Mouse (Mus musculus): ENCODE measurements around the gene Ctdsp2. TPM values are rescaled to one million over a fixed set of nuclear protein-coding genes. Genes with fewer than 3 reads are reported as not detected.
A peak's percentile ranks its signal among the peaks of the same experiment; 100 is the strongest.

Ctdsp2 gene
- polyA plus RNA-seq, 1 experiment = 57.5 TPM

DNA sequence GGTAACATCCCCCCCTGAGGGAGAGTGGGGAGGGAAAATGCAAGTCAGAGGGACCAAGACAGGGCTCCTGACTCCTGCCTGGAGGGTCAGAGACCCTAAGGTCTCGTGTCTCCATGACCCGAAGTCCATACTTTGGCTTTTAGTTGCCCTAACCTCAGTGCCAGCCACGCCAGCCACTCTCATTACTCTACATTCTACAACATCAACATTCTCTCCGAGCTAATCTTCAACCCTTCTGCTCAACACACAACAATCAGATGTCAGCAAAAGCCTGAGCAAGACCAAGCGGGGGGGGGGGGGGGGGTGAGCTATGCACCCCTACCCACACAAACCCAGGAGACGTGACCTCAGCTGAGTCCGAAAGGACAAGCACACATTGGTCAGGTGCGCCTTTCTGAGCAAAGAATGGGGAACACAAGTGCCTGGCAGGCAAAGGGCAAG lies 54.8 kb downstream of the Ctdsp2 start:
- TF ChIP-seq MAX (IDR thresholded peaks at IDR 0.05) = no peak
- no peak for TF ChIP-seq FOSL1 (IDR thresholded peaks at IDR 0.05; ENCODE audit: insufficient read depth, low read length, poor library complexity, severe bottlenecking)
- TF ChIP-seq CTCF (IDR thresholded peaks at IDR 0.05; ENCODE audit: control insufficient read depth, insufficient read depth, insufficient read length) = no peak
- no peak for TF ChIP-seq USF1 (IDR thresholded peaks at IDR 0.05; ENCODE audit: low read depth)
- no peak for TF ChIP-seq MYOG (IDR thresholded peaks at IDR 0.05; ENCODE audit: control insufficient read depth, extremely low read depth, insufficient read length)
- TF ChIP-seq MYOD1 (IDR thresholded peaks at IDR 0.05; ENCODE audit: control insufficient read depth, insufficient read length, low read depth) = no peak
- no peak for TF ChIP-seq CEBPB (IDR thresholded peaks at IDR 0.05; ENCODE audit: low read depth)
- Histone ChIP-seq H3K36me3 (ENCODE audit: control insufficient read depth, insufficient read depth) (peaks cover 9% of the 10 kb centered on the region), H3K4me3 (ENCODE audit: insufficient read depth, poor library complexity, severe bottlenecking) (no peak overlapping the region), H3K27me3 (ENCODE audit: control insufficient read depth, insufficient read depth, insufficient read length) (no peaks in the 10 kb centered on the region), H3K79me3 (ENCODE audit: low read depth) (peaks cover 5% of the 10 kb centered on the region), H3ac (ENCODE audit: control insufficient read depth, insufficient read length, low read depth) (no peak overlapping the region), H3K79me2 (ENCODE audit: control insufficient read depth, insufficient read depth) (peaks cover 17% of the 10 kb centered on the region)

- no peak for TF ChIP-seq MYOD1 (IDR thresholded peaks at IDR 0.05; ENCODE audit: control insufficient read depth, insufficient read length, low read depth)
- no peak for TF ChIP-seq MAX (IDR thresholded peaks at IDR 0.05)
- no peak for TF ChIP-seq MYOG (IDR thresholded peaks at IDR 0.05; ENCODE audit: control insufficient read depth, extremely low read depth, insufficient read length)
- no peak for TF ChIP-seq CTCF (IDR thresholded peaks at IDR 0.05; ENCODE audit: control insufficient read depth, insufficient read depth, insufficient read length)
- no peaks in the 10 kb centered on the region for H3K79me3 ChIP-seq (ENCODE audit: low read depth)
- H3ac ChIP-seq (ENCODE audit: control insufficient read depth, insufficient read length, low read depth) = no peak overlapping the region
- no peak overlapping the region for H3K4me3 ChIP-seq (ENCODE audit: insufficient read depth, poor library complexity, severe bottlenecking)
- no peaks in the 10 kb centered on the region for H3K27me3 ChIP-seq (ENCODE audit: control insufficient read depth, insufficient read depth, insufficient read length)
- H3K79me2 ChIP-seq (ENCODE audit: control insufficient read depth, insufficient read depth) = no peaks in the 10 kb centered on the region
- H3K36me3 ChIP-seq (ENCODE audit: control insufficient read depth, insufficient read depth) = no peaks in the 10 kb centered on the region
These were observed 57.8 kb downstream of the Ctdsp2 start for GRCm38 (mm10) chr10:127036273-127036672.

DNA sequence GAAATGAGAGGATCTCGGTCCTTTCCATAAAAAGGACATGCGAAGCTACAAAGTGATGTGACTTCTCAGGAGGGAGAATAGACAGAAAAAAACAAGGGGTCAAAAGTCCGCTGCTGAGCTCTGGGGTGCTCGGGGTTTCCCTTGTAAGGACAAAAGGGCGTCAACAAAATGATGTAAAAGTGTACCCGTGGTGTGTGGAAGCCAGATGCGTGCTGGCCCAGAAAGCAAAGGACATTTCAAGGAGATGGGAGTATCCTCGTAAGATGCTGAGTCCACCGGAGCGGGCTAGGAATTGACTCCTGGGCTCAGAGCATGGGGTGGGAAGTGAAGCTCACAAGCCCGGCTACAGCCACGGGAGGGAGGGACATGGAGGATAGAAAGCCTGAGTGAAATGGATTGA lies 59.1 kb downstream of the Ctdsp2 start:
- Histone ChIP-seq H3K4me3 (ENCODE audit: insufficient read depth, poor library complexity, severe bottlenecking) (no peak overlapping the region), H3K27me3 (ENCODE audit: control insufficient read depth, insufficient read depth, insufficient read length) (no peaks in the 10 kb centered on the region), H3K79me3 (ENCODE audit: low read depth) (no peaks in the 10 kb centered on the region), H3K79me2 (ENCODE audit: control insufficient read depth, insufficient read depth) (peaks cover 7% of the 10 kb centered on the region), H3ac (ENCODE audit: control insufficient read depth, insufficient read length, low read depth) (no peak overlapping the region), H3K36me3 (ENCODE audit: control insufficient read depth, insufficient read depth) (no peaks in the 10 kb centered on the region)
- TF ChIP-seq USF1 (IDR thresholded peaks at IDR 0.05; ENCODE audit: low read depth) (no peak), MYOD1 (IDR thresholded peaks at IDR 0.05; ENCODE audit: control insufficient read depth, insufficient read length, low read depth) (no peak), CTCF (IDR thresholded peaks at IDR 0.05; ENCODE audit: control insufficient read depth, insufficient read depth, insufficient read length) (no peak), MAX (IDR thresholded peaks at IDR 0.05) (no peak), CEBPB (IDR thresholded peaks at IDR 0.05; ENCODE audit: low read depth) (no peak), FOSL1 (IDR thresholded peaks at IDR 0.05; ENCODE audit: insufficient read depth, low read length, poor library complexity, severe bottlenecking) (no peak), MYOG (IDR thresholded peaks at IDR 0.05; ENCODE audit: control insufficient read depth, extremely low read depth, insufficient read length) (no peak)

- Histone ChIP-seq H3K79me3 (ENCODE audit: low read depth) (peaks cover 2% of the 10 kb centered on the region), H3K27me3 (ENCODE audit: control insufficient read depth, insufficient read depth, insufficient read length) (no peaks in the 10 kb centered on the region), H3K79me2 (ENCODE audit: control insufficient read depth, insufficient read depth) (peaks cover 21% of the 10 kb centered on the region), H3K4me3 (ENCODE audit: insufficient read depth, poor library complexity, severe bottlenecking) (peak overlapping the region; percentile 71), H3K36me3 (ENCODE audit: control insufficient read depth, insufficient read depth) (peaks cover 23% of the 10 kb centered on the region), H3ac (ENCODE audit: control insufficient read depth, insufficient read length, low read depth) (peak overlapping the region; percentile 65)
- TF ChIP-seq MAX (IDR thresholded peaks at IDR 0.05) (no peak), FOSL1 (IDR thresholded peaks at IDR 0.05; ENCODE audit: insufficient read depth, low read length, poor library complexity, severe bottlenecking) (no peak), MYOD1 (IDR thresholded peaks at IDR 0.05; ENCODE audit: control insufficient read depth, insufficient read length, low read depth) (no peak), MYOG (IDR thresholded peaks at IDR 0.05; ENCODE audit: control insufficient read depth, extremely low read depth, insufficient read length) (no peak), CTCF (IDR thresholded peaks at IDR 0.05; ENCODE audit: control insufficient read depth, insufficient read depth, insufficient read length) (no peak), USF1 (IDR thresholded peaks at IDR 0.05; ENCODE audit: low read depth) (no peak), CEBPB (IDR thresholded peaks at IDR 0.05; ENCODE audit: low read depth) (no peak)
These were observed 62.2 kb downstream of the Ctdsp2 start for GRCm38 (mm10) chr10:127040569-127041214.

DNA sequence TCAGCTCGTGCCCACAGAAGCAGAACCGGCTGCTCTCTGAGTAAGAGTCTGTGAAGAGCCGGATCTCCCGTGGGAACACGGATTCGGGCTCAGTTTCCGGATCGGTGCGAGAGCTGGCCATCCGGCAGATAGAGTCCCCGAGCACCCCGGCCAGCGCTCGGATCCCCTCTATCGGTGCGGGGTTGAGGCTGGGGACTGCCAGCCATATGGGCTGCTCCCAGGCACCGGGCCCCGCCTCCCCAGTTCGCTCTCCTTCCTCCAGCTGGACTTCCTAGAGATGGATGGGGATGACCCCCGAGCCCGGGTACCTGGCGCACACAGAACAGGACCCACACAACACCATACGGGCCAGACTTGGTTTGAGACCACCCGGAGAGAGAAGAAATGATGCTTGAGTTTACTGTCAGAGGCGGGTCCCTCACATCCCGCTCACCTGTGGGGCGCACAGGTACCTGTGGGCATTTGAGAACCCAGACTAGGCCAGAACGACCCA lies 62.8 kb downstream of the Ctdsp2 start, which contains the start of the genes Mettl1 and Eef1akmt3:
Gene Mettl1 (plus strand): TSS at position 141 of the 493 bp plus-strand sequence.
Gene Eef1akmt3 (minus strand): TSS at position 240 of the 493 bp plus-strand sequence.
- no peak for TF ChIP-seq CEBPB (IDR thresholded peaks at IDR 0.05; ENCODE audit: low read depth)
- no peak for TF ChIP-seq MYOG (IDR thresholded peaks at IDR 0.05; ENCODE audit: control insufficient read depth, extremely low read depth, insufficient read length)
- no peak for TF ChIP-seq MAX (IDR thresholded peaks at IDR 0.05)
- no peak for TF ChIP-seq USF1 (IDR thresholded peaks at IDR 0.05; ENCODE audit: low read depth)
- no peak for TF ChIP-seq CTCF (IDR thresholded peaks at IDR 0.05; ENCODE audit: control insufficient read depth, insufficient read depth, insufficient read length)
- no peak for TF ChIP-seq MYOD1 (IDR thresholded peaks at IDR 0.05; ENCODE audit: control insufficient read depth, insufficient read length, low read depth)
- TF ChIP-seq FOSL1 (IDR thresholded peaks at IDR 0.05; ENCODE audit: insufficient read depth, low read length, poor library complexity, severe bottlenecking) = no peak
- peaks cover 2% of the 10 kb centered on the region for H3K79me3 ChIP-seq (ENCODE audit: low read depth)

More for the DNA sequence above, 62.8 kb downstream of the Ctdsp2 start, which contains the start of the genes Mettl1 and Eef1akmt3:
- H3K27me3 ChIP-seq (ENCODE audit: control insufficient read depth, insufficient read depth, insufficient read length) = no peaks in the 10 kb centered on the region
- H3K4me3 ChIP-seq (ENCODE audit: insufficient read depth, poor library complexity, severe bottlenecking) = peak within 1 kb of the TSS; percentile 71
- peaks cover 27% of the 10 kb centered on the region for H3K36me3 ChIP-seq (ENCODE audit: control insufficient read depth, insufficient read depth)
- H3K79me2 ChIP-seq (ENCODE audit: control insufficient read depth, insufficient read depth) = peaks cover 21% of the 10 kb centered on the region
- H3ac ChIP-seq (ENCODE audit: control insufficient read depth, insufficient read length, low read depth) = peak within 1 kb of the TSS; percentile 100
